30 mouse cellular contexts compared by ENCODE assay signal in genomic region chr13:6127311-6127710, GRCm38 (mm10).
DNase-seq lines count a peak whose midpoint lies in the region; ATAC-seq lines count a peak whose summit lies in the region.
"Had no signal": no experiment of that assay in that cellular context is flagged by ENCODE, and none has a peak within 500 bp of the region (broad histone marks: within the 10 kb centered on the region; RNA-seq: fewer than 3 reads in every experiment).

No protein-coding gene starts in this region.

- H3K36me3 ChIP-seq in embryonic facial prominence, embryonic 14.5 days (ENCODE audit: control insufficient read depth, insufficient read depth, low read length), result no peaks in the 10 kb centered on the region
- H3K36me3 ChIP-seq in embryonic facial prominence, embryonic 10.5 days (replicated peaks), result no peaks in the 10 kb centered on the region
- H3K36me3 ChIP-seq: embryonic facial prominence, embryonic 12.5 days; hindbrain, embryonic 10.5 days; intestine, embryonic 15.5 days; limb, embryonic 12.5 days had no signal

- H3K4me3 ChIP-seq in embryonic facial prominence, embryonic 14.5 days (ENCODE audit: low read depth, low read length), result no peak overlapping the region
- no peak overlapping the region for H3K4me3 ChIP-seq in embryonic facial prominence, embryonic 10.5 days
- H3K4me3 ChIP-seq: embryonic facial prominence, embryonic 12.5 days; forebrain, embryonic 13.5 days; hindbrain, embryonic 10.5 days; intestine, embryonic 15.5 days; limb, embryonic 12.5 days had no signal

- no peak for ATAC-seq in embryonic facial prominence, embryonic 14.5 days (ENCODE audit: low read depth)
- ATAC-seq: forebrain, embryonic 13.5 days; hindbrain, embryonic 16.5 days; intestine, embryonic 15.5 days; liver, postnatal 0 days; lung, postnatal 0 days; Patski had no signal

- intact Hi-C loops in left cerebral cortex, postnatal 36 days (cut with DNase I), result no loop called here
- intact Hi-C loops in left cerebral cortex, postnatal 25 days (cut with DNase I), result no loop called here

- H3K27ac ChIP-seq in embryonic facial prominence, embryonic 14.5 days (replicated peaks; ENCODE audit: low read depth, low read length), result no peak overlapping the region
- H3K27ac ChIP-seq in embryonic facial prominence, embryonic 10.5 days (replicated peaks), result no peak overlapping the region
- H3K27ac ChIP-seq: embryonic facial prominence, embryonic 12.5 days; forebrain, embryonic 13.5 days; hindbrain, embryonic 10.5 days; intestine, embryonic 15.5 days; limb, embryonic 12.5 days had no signal

- no peak overlapping the region for H3K4me2 ChIP-seq in embryonic facial prominence, embryonic 14.5 days (ENCODE audit: low read depth, low read length)
- H3K4me2 ChIP-seq: embryonic facial prominence, embryonic 12.5 days; forebrain, embryonic 13.5 days; intestine, embryonic 15.5 days; limb, embryonic 12.5 days; liver, embryonic 11.5 days; midbrain, embryonic 11.5 days had no signal

- DNase-seq in embryonic facial prominence, embryonic 14.5 days (ENCODE audit: low spot score), result peak; percentile 34
- DNase-seq in embryonic facial prominence, embryonic 10.5 days (ENCODE audit: low spot score), result no peak
- peak; percentile 19 for DNase-seq in left cerebral cortex, adult 11 months (ENCODE audit: low spot score)
- no peak for DNase-seq in left cerebral cortex, postnatal 36 days (ENCODE audit: low spot score in 2 of 2)
- peak; percentile 29 for DNase-seq in Muller cell, postnatal 12 days (ENCODE audit: inconsistent ontology term)
- peak; percentile 8 to 87 for DNase-seq in left cerebral cortex, postnatal 25 days (ENCODE audit: low spot score in 2 of 2)
- no peak for DNase-seq in neural tube, embryonic 10.5 days (ENCODE audit: extremely low spot score, low spot score)
- DNase-seq in urinary bladder, adult 18-20 months (ENCODE audit: low spot score in 2 of 2), result no peak
- DNase-seq: adrenal gland, postnatal 36 days; cerebellum, adult 11-12 months; cerebellum, postnatal 10 days; gastrocnemius, postnatal 25 days; heart, adult 18-20 months; kidney, adult 8-10 months; kidney, postnatal 10 days; liver, postnatal 0 days; retina, postnatal 1 day; right cerebral cortex, postnatal 4 days; thymus, adult 18-20 months; thymus, postnatal 36 days had no signal

- H3K4me1 ChIP-seq in embryonic facial prominence, embryonic 14.5 days (ENCODE audit: control insufficient read depth, insufficient read depth, low read length), result no peaks in the 10 kb centered on the region
- H3K4me1 ChIP-seq in embryonic facial prominence, embryonic 10.5 days, result no peaks in the 10 kb centered on the region
- H3K4me1 ChIP-seq: embryonic facial prominence, embryonic 12.5 days; forebrain, embryonic 13.5 days; hindbrain, embryonic 10.5 days; intestine, embryonic 15.5 days; limb, embryonic 12.5 days had no signal

- no peaks in the 10 kb centered on the region for H3K27me3 ChIP-seq in embryonic facial prominence, embryonic 14.5 days (replicated peaks; ENCODE audit: control insufficient read depth, insufficient read depth, low read length)
- no peaks in the 10 kb centered on the region for H3K27me3 ChIP-seq in embryonic facial prominence, embryonic 10.5 days (replicated peaks; ENCODE audit: low read depth, poor library complexity, severe bottlenecking)
- H3K27me3 ChIP-seq: embryonic facial prominence, embryonic 12.5 days; forebrain, embryonic 13.5 days; intestine, embryonic 15.5 days; limb, embryonic 12.5 days; Patski had no signal

- WGBS in embryonic facial prominence, embryonic 14.5 days, result 100% methylated on average over 1 of the region's 1 CpGs
- 92% methylated on average over 1 of the region's 1 CpGs for WGBS in embryonic facial prominence, embryonic 10.5 days

- H3K9me3 ChIP-seq in embryonic facial prominence, embryonic 14.5 days (ENCODE audit: control insufficient read depth, low read length), result no peaks in the 10 kb centered on the region
- no peaks in the 10 kb centered on the region for H3K9me3 ChIP-seq in embryonic facial prominence, embryonic 10.5 days
- H3K9me3 ChIP-seq: embryonic facial prominence, embryonic 12.5 days; forebrain, embryonic 13.5 days; hindbrain, embryonic 10.5 days; intestine, embryonic 15.5 days; limb, embryonic 12.5 days had no signal

- no peak overlapping the region for H3K9ac ChIP-seq in embryonic facial prominence, embryonic 14.5 days (ENCODE audit: low read depth, low read length)
- H3K9ac ChIP-seq: embryonic facial prominence, embryonic 12.5 days; forebrain, embryonic 13.5 days; intestine, embryonic 15.5 days; limb, embryonic 12.5 days; liver, postnatal 0 days had no signal

Comparison
In these comparisons a context has a peak if more than half of its experiments do, and no peak if none do; other contexts are left out.
1. DNase-seq: peak in embryonic facial prominence, embryonic 14.5 days (single experiment), left cerebral cortex, adult 11 months (single experiment), Muller cell, postnatal 12 days (single experiment) and left cerebral cortex, postnatal 25 days (2 of 2); none in embryonic facial prominence, embryonic 10.5 days (single experiment), left cerebral cortex, postnatal 36 days (0 of 2), neural tube, embryonic 10.5 days (single experiment) and urinary bladder, adult 18-20 months (0 of 2).